Mouse (Mus musculus) intestine, embryonic 15.5 days (tissue): ENCODE measurements around the gene Bfar. TPM values are rescaled to one million over a fixed set of nuclear protein-coding genes. Genes with fewer than 3 reads are reported as not detected.
"Not testable (repeated sequence)": the region's sequence is repeated elsewhere in the genome, so short reads cannot be mapped to it uniquely, and the experiment has no call there.

Source experiments
- ATAC-seq: fragments of 200-750 bp; cut with Nextera tagmentation; 2 replicates; pipeline ENCODE4 v1.8.0; 2017; ENCODE audit warnings: moderate TSS enrichment, moderate library complexity
- H3K27ac ChIP-seq: fragments of 300-500 bp; sonication (generic); 2 replicates; pipeline ENCODE4 v1.5.1; 2015; ENCODE audit warnings: mild to moderate bottlenecking, inconsistent platforms
- H3K27me3 ChIP-seq: fragments of 300-500 bp; sonication (generic); replicated peaks from 2 replicates; pipeline ENCODE4 v1.6.1; 2015; ENCODE audit warnings: inconsistent platforms
- H3K36me3 ChIP-seq: fragments of 300-500 bp; sonication (generic); 2 replicates; pipeline ENCODE4 v1.6.1; 2015; ENCODE audit warnings: inconsistent platforms
- H3K4me1 ChIP-seq: fragments of 300-500 bp; sonication (generic); replicated peaks from 2 replicates; pipeline ENCODE4 v1.6.1; 2015; ENCODE audit warnings: inconsistent platforms
- H3K4me2 ChIP-seq: fragments of 300-500 bp; sonication (generic); replicated peaks from 2 replicates; pipeline ENCODE4 v1.6.1; 2015; ENCODE audit warnings: mild to moderate bottlenecking, inconsistent platforms
- H3K4me3 ChIP-seq: fragments of 300-500 bp; sonication (generic); replicated peaks from 2 replicates; pipeline ENCODE4 v1.5.1; 2015; ENCODE audit warnings: inconsistent platforms
- H3K9ac ChIP-seq: fragments of 300-500 bp; sonication (generic); 2 replicates; pipeline ENCODE4 v1.6.1; 2015; ENCODE audit warnings: inconsistent platforms
- H3K9me3 ChIP-seq: fragments of 300-500 bp; sonication (generic); 2 replicates; pipeline ENCODE4 v1.6.1; 2016; ENCODE audit warnings: inconsistent platforms
- WGBS: fragments of 180-500 bp; shearing (Covaris S2); methylation state at CpG from one replicate; pipeline ENCODE4 v1.1.7; 2015; 5-methylcytosine and 5-hydroxymethylcytosine counted together
- polyA plus RNA-seq: library from polyadenylated mRNA; unstranded; fragments of >200 nt; fragmentation: Nextera tagmentation; extraction: Ambion mirVana; gene quantifications from 2 replicates; pipeline ENCODE4 v1.2.1, GENCODE M21; 2015

Bfar gene
- polyA plus RNA-seq, 1 experiment from 2014 or later = 38.7 TPM

DNA sequence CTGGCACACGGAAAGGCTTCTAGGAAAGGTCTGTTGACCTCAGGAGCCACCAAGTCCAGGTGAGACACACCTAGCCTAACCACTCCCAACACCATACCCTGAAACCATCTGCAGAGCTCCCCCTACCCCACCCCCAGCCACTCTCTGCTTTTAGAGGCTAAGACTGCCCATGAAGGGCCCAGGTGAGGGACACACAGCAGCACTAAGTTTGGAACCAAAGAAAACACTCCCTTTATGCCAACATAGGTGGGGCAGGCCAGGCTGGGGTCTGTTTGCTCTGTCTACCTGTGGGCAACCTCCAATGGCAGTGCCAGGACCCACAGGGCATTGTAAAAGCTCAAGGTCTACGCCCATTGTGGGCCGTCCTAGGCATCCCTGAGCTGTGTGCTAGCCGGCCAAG lies 57.8 kb downstream of the Bfar start:
- ATAC-seq = 0 out of 2 replicates have a peak, but pooled peaks have one; percentile 11
- Histone ChIP-seq H3K4me3 (no peak overlapping the region), H3K9me3 (no peaks in the 10 kb centered on the region), H3K36me3 (no peaks in the 10 kb centered on the region), H3K9ac (no peak overlapping the region), H3K27ac (no peak overlapping the region), H3K27me3 (no peaks in the 10 kb centered on the region), H3K4me2 (no peak overlapping the region), H3K4me1 (0 out of 2 replicates have a peak, but pooled peaks cover 4% of the 10 kb centered on the region)
- 80% methylated on average over 4 of the region's 4 CpGs for WGBS

DNA sequence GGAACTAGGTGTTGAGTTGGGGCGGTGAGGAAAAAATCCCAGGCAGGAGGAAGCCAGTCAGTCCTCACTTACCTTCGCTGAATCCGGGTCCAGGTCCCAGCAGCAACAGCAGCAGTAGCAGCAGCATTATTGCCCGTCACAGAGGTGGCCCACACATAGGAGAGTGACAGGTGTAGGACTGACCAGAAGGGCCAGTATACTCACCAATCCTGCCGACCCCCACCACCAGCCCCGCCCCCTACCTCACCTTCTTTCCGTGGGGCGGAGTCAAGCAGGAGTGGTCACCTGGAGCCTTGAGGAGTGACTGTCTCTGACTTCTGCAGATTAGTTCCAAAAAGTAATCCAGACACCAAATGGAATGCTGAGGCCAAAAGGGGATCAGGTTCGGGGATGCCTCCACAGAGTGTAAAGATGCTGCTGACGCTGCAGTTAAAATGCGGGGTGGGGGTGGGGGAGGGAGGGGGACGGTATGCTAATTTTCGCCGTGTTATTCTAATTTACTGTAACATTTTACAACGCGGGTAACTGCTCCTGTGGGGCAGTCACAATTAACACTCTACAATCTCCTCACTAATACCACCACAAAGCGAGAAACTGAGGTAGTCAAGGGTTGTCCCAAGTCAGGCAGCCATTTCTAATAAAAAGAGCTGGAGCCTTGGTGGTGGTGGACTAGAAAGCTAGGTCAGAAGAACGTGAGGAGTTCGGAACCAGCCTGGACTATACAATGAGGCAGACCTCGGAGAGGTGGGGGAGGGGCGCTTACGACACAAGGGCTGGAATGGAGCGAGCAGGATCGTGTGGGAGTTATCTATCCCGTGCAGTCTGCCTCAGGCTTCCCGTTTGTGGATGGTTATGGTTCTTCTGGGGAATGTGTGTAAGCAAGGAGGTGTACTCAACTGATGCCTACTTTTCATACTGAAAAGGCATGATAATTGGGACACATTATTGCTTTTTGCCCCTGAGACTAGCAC lies 58.9 kb downstream of the Bfar start, which contains the start of gene Pla2g10:
Gene Pla2g10 (minus strand): TSS at position 699 of the 971 bp plus-strand sequence.
- Histone ChIP-seq H3K4me2 (peak within 1 kb of the TSS; percentile 46), H3K9ac (no peak within 1 kb of the TSS), H3K4me1 (0 out of 2 replicates have a peak, but pooled peaks cover 4% of the 10 kb centered on the region), H3K27ac (no peak within 1 kb of the TSS), H3K36me3 (no peaks in the 10 kb centered on the region), H3K9me3 (no peaks in the 10 kb centered on the region), H3K27me3 (no peaks in the 10 kb centered on the region), H3K4me3 (peak within 1 kb of the TSS; percentile 9; the same call in 1 of the 2 replicates)
- 12% methylated on average over 26 of the region's 26 CpGs for WGBS
- no peak for ATAC-seq

DNA sequence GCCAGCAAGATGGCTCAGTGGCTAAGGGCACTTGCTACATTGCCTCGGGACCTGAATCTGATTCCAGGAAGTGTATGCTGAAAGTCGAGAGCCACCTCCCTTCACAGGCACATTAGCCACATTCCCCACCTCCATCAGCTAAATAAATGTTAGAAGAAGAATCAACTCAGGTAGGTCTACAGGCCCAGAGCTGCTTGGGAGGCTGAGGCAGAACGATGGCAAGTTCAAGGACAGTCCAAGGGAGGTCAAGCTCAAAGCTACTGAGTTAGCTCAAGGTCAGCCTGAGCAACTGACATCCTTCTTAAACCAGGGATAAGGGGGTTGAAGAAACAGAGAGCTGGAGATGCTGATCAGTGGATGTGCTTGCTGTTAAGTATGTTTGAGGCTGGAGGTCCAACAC lies 61.1 kb downstream of the Bfar start:
- no peak for ATAC-seq
- Histone ChIP-seq H3K9me3 (no peaks in the 10 kb centered on the region), H3K27me3 (no peaks in the 10 kb centered on the region), H3K9ac (no peak overlapping the region), H3K36me3 (no peaks in the 10 kb centered on the region), H3K4me2 (no peak overlapping the region), H3K4me1 (0 out of 2 replicates have a peak, but pooled peaks cover 4% of the 10 kb centered on the region), H3K4me3 (no peak overlapping the region), H3K27ac (no peak overlapping the region)
- 65% methylated on average over 3 of the region's 3 CpGs for WGBS

DNA sequence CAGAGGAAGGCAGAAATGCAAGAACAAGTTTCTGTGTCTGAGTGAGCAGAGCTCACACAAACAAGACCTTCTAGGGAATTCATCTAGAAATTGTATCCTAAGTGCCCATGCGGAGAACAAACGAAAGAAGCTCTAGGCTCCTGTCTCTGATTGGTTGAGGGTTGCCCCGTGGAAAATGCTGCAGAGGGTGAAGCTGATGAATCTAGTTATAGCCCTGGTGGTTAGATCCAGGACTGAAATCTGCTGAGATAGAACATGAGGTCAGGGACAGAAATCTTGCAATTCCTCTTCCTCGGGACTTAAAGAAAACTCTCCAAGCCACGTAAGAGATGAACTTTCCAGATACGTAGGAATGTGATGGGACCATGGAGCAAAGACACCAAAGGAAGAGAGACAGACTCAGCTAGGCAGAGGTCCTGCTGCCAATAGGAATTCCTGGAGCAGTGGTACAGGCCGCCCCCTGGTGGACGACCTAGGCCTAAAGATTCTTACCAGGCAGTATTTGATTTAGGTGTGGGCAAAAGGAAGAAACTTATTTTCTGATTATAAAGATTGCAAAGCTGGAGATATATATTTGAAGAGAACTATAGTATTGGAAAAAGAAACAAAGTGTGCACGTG lies 62.0 kb downstream of the Bfar start:
- Histone ChIP-seq H3K27me3 (no peaks in the 10 kb centered on the region), H3K27ac (no peak overlapping the region), H3K9ac (no peak overlapping the region), H3K9me3 (no peaks in the 10 kb centered on the region), H3K4me3 (no peak overlapping the region), H3K36me3 (no peaks in the 10 kb centered on the region), H3K4me1 (0 out of 2 replicates have a peak, but pooled peaks cover 4% of the 10 kb centered on the region), H3K4me2 (no peak overlapping the region)
- WGBS = 17% methylated on average over 9 of the region's 9 CpGs
- no peak for ATAC-seq

DNA sequence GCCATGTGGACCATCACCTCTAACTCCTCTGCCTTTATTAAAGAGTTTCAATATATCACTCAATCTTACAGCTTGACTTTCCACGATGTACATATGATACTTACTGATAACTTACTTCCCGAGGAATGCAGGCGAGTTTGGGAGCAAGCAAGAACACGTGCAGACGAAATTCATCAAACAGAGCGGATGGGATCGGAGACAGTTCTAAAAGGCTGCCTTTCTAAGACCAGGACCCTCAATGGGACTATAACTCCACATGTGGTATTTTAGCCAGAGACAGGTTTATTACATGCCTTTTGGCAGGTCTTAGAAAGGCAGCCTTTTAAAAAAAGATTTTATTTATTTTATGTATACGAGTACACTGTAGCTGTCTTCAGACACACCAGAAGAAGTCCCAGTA lies 64.3 kb downstream of the Bfar start:
- no peak overlapping the region for H3K4me2 ChIP-seq
- WGBS = 61% methylated on average over 8 of the region's 8 CpGs
- 0 out of 2 replicates have a peak, but pooled peaks cover under 1% of the 10 kb centered on the region for H3K4me1 ChIP-seq
- H3K27me3 ChIP-seq = no peaks in the 10 kb centered on the region
- no peak overlapping the region for H3K4me3 ChIP-seq
- H3K27ac ChIP-seq = no peak overlapping the region
- no peaks in the 10 kb centered on the region for H3K9me3 ChIP-seq
- no peak for ATAC-seq
- no peaks in the 10 kb centered on the region for H3K36me3 ChIP-seq
- no peak overlapping the region for H3K9ac ChIP-seq

DNA sequence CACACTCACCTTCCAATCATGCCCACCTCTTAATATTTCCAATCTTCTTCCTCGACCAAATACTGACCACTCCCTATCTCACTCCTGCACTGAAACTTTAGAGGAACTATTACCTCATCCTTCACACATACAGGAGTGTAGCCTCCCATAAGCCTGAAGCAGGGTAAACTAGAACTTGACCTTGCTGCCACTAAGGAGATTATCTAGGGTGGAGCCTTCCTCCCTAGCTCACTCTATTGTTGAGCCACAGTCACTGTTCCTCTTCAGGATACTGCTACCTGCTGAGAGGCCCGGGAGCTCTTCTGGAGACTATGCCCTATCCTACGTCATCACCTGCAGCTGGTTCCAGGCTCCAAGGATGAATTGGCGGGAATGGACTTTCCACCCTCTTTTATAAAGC lies 67.4 kb downstream of the Bfar start:
- not testable (repeated sequence) for H3K27ac ChIP-seq, H3K4me1 ChIP-seq, H3K9ac ChIP-seq, H3K27me3 ChIP-seq, H3K4me3 ChIP-seq, H3K4me2 ChIP-seq, ATAC-seq, H3K9me3 ChIP-seq, H3K36me3 ChIP-seq
- WGBS = 60% methylated on average over 4 of the region's 4 CpGs

DNA sequence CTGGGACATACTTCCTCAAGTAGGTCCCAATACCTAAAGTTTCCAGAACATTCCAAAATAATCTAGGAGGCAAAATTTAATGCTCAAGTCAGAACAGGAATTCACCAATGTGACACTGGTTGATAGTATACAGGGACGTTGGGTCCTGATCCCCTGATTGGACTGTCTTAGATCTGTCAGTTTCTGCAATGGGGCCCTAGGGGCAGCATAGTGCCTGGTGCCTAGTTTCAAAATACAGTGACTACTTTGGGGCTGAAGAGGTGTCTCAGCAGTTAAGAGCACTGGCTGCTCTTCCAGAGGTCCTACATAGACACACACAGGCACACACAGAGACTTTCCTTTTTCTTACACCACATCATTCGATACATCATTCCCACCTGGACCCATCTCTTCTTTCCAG lies 69.2 kb downstream of the Bfar start:
- Histone ChIP-seq H3K27ac (no peak overlapping the region), H3K4me2 (no peak overlapping the region), H3K4me3 (no peak overlapping the region), H3K9me3 (no peaks in the 10 kb centered on the region), H3K27me3 (no peaks in the 10 kb centered on the region), H3K36me3 (no peaks in the 10 kb centered on the region), H3K9ac (no peak overlapping the region), H3K4me1 (no peaks in the 10 kb centered on the region)
- 79% methylated on average over 2 of the region's 2 CpGs for WGBS
- ATAC-seq = no peak

DNA sequence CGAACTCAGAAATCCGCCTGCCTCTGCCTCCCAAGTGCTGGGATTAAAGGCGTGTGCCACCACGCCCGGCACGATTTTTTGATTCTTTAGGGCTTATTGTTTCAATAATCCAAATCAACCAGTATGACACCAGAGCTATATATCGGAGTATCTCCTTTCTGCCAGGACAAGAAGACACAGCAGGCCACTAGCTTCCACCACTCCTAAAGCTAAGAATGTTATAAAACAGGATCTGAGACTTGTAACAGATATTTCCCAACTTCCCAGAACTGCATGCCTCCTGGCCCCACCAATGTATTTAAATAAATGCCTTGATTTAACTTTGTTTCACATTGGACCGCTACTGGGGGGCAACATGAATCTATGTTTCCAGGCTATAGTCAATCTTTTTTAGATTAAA lies 76.0 kb downstream of the Bfar start:
- ATAC-seq = no peak
- Histone ChIP-seq H3K4me1 (no peaks in the 10 kb centered on the region), H3K27me3 (no peaks in the 10 kb centered on the region), H3K36me3 (no peaks in the 10 kb centered on the region), H3K4me2 (no peak overlapping the region), H3K9me3 (no peaks in the 10 kb centered on the region), H3K27ac (no peak overlapping the region), H3K4me3 (no peak overlapping the region), H3K9ac (no peak overlapping the region)
- 95% methylated on average over 8 of the region's 8 CpGs for WGBS

DNA sequence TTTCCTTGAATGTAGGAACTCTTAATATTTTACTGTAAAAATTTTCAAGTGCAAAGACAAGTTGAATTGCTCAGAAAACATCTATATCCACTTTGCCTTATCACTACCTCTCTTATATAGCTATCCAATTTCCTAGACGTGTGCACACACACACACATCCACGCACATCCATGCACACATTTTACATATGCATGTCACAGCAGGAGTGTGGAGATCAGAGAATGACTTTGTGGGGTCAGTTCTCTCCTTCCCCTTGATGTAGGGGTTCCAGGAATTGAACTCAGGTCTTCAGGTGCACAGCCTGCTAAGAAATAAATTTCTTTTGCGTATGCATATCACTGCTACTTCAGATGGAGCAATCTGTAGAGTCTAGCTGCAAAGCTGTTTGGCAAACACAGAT lies 76.5 kb downstream of the Bfar start:
- H3K9ac ChIP-seq = no peak overlapping the region
- no peaks in the 10 kb centered on the region for H3K9me3 ChIP-seq
- H3K4me2 ChIP-seq = no peak overlapping the region
- 63% methylated on average over 3 of the region's 3 CpGs for WGBS
- H3K27me3 ChIP-seq = no peaks in the 10 kb centered on the region
- H3K4me1 ChIP-seq = no peaks in the 10 kb centered on the region
- H3K4me3 ChIP-seq = no peak overlapping the region
- H3K36me3 ChIP-seq = no peaks in the 10 kb centered on the region
- no peak for ATAC-seq
- no peak overlapping the region for H3K27ac ChIP-seq

DNA sequence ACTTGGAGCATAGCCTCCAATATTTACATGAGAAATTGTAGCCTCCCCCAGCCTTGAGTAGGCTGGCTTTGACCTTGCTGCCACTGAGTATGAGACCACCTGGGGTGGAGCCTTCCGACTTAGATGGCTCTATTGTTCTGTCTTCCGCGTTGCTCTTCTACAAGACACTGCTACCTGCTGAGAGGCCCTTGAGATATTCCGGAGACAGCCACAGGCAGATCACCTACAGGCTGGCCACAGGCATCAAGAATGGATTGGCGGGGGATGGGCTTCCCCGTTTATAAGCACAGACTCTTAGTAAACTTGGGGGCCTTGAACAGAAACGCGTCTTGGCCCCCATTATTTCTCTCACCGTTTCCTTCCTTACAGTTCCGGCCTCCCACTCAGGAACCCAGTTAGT lies 77.2 kb downstream of the Bfar start:
- not testable (repeated sequence) for H3K4me3 ChIP-seq, H3K4me1 ChIP-seq, H3K27ac ChIP-seq, H3K9ac ChIP-seq, H3K4me2 ChIP-seq, H3K27me3 ChIP-seq, ATAC-seq, H3K36me3 ChIP-seq, H3K9me3 ChIP-seq
- WGBS = 31% methylated on average over 10 of the region's 10 CpGs

DNA sequence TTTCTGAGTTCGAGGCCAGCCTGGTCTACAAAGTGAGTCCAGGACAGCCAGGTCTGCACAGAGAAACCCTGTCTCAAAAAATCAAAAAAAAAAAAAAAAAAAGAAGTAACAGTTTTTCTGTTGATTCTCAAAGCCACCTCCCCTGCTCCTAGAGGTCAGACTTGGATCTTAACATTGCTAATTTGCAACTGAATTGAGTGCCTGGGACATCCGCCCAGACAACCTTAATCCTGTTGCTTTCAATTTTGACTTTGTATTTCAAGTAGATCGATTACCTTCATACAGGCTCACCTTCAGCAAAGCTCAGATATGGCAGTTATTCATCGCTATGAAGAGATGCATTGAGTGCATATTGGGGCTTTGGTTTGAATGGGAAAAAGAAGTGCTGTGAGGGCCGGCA lies 77.6 kb downstream of the Bfar start:
- 58% methylated on average over 5 of the region's 5 CpGs for WGBS

DNA sequence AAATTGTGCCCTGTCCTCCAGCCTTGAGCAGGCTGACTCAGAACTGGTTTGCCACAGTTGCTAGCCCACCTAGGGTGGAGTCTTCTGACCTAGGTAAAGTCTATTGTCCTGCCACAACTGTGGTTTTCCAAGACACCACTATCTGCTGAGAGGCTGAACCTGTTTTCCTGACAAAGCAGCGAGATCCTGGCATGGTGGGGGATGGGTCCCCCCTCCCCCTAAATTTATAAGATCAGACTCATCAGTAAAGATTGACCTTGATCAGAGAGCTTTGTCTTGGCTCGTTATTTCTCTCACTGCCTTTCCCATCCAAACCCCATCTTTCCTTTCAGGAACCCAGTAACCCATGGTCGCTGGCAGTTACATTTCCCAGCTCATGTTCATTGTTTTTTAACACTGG lies 78.3 kb downstream of the Bfar start:
- H3K9me3 ChIP-seq = no peaks in the 10 kb centered on the region
- H3K4me2 ChIP-seq = no peak overlapping the region
- H3K4me1 ChIP-seq = no peaks in the 10 kb centered on the region
- H3K4me3 ChIP-seq = no peak overlapping the region
- no peaks in the 10 kb centered on the region for H3K36me3 ChIP-seq
- H3K9ac ChIP-seq = no peak overlapping the region
- H3K27ac ChIP-seq = no peak overlapping the region
- ATAC-seq = no peak
- WGBS = 57% methylated on average over 3 of the region's 3 CpGs
- no peaks in the 10 kb centered on the region for H3K27me3 ChIP-seq

More for the DNA sequence above, 77.6 kb downstream of the Bfar start:
- H3K4me2 ChIP-seq = no peak overlapping the region
- no peaks in the 10 kb centered on the region for H3K27me3 ChIP-seq
- H3K9me3 ChIP-seq = no peaks in the 10 kb centered on the region
- H3K4me3 ChIP-seq = no peak overlapping the region
- ATAC-seq = no peak
- no peak overlapping the region for H3K9ac ChIP-seq
- H3K27ac ChIP-seq = no peak overlapping the region
- no peaks in the 10 kb centered on the region for H3K4me1 ChIP-seq
- H3K36me3 ChIP-seq = no peaks in the 10 kb centered on the region
